Mouse (Mus musculus) midbrain, embryonic 14.5 days (tissue): Measurements from ENCODE around the gene Cd6. TPM values are rescaled to one million over a fixed set of nuclear protein-coding genes. Genes with fewer than 3 reads are reported as not detected.

Experiments used
- ATAC-seq: fragments of 200-750 bp; cut with Nextera tagmentation; 2 replicates; pipeline ENCODE4 v1.8.0; 2017; ENCODE audit warnings: moderate number of reproducible peaks, moderate library complexity; ENCODE audit not compliant: low FRiP score, low TSS enrichment
- DNase-seq: peaks from one replicate; pipeline ENCODE4 v3.0.0-alpha.2; 2015
- H3K27ac ChIP-seq: fragments of 300-500 bp; sonication (generic); replicated peaks from 2 replicates; pipeline ENCODE4 v1.5.1; 2014; ENCODE audit warnings: mild to moderate bottlenecking, low read depth, low read length, moderate library complexity
- H3K27me3 ChIP-seq: fragments of 300-500 bp; sonication (generic); 2 replicates; pipeline ENCODE4 v1.6.1; 2014; ENCODE audit warnings: low read length, control low read depth, mixed read lengths; ENCODE audit not compliant: control insufficient read depth, insufficient read depth
- H3K36me3 ChIP-seq: fragments of 300-500 bp; sonication (generic); 2 replicates; pipeline ENCODE4 v1.6.1; 2014; ENCODE audit warnings: low read length, control low read depth; ENCODE audit not compliant: control insufficient read depth, insufficient read depth
- H3K4me1 ChIP-seq: fragments of 300-500 bp; sonication (generic); 2 replicates; pipeline ENCODE4 v1.6.1; 2014; ENCODE audit warnings: mild to moderate bottlenecking, antibody characterized with exemption, low read length, control low read depth; ENCODE audit not compliant: control insufficient read depth, insufficient read depth
- H3K4me2 ChIP-seq: fragments of 300-500 bp; sonication (generic); 2 replicates; pipeline ENCODE4 v1.6.1; 2014; ENCODE audit warnings: mild to moderate bottlenecking, low read length, moderate library complexity
- H3K4me3 ChIP-seq: fragments of 300-500 bp; sonication (generic); replicated peaks from 2 replicates; pipeline ENCODE4 v1.5.1; 2014; ENCODE audit warnings: low read depth, low read length
- H3K9ac ChIP-seq: fragments of 300-500 bp; sonication (generic); replicated peaks from 2 replicates; pipeline ENCODE4 v1.6.1; 2014; ENCODE audit warnings: mild to moderate bottlenecking, low read length, moderate library complexity
- H3K9me3 ChIP-seq: fragments of 300-500 bp; sonication (generic); 2 replicates; pipeline ENCODE4 v1.6.1; 2016; ENCODE audit warnings: low read length, control low read depth, mixed read lengths; ENCODE audit not compliant: control insufficient read depth
- WGBS: fragments of 180-500 bp; shearing (Covaris S2); extraction: QIAGEN DNeasy Blood & Tissue Kit; methylation state at CpG from one replicate; pipeline ENCODE4 v1.1.7; 2014; 5-methylcytosine and 5-hydroxymethylcytosine counted together
- polyA plus RNA-seq: library from polyadenylated mRNA; unstranded; fragments of >200 nt; fragmentation: Nextera tagmentation; extraction: Ambion mirVana; gene quantifications from 2 replicates; pipeline ENCODE4 v1.2.1, GENCODE M21; 2014

Cd6 gene
- polyA plus RNA-seq, 1 experiment from 2014 or later, result not detected

GRCm38 (mm10) chr19:10810176-10810492, 19.7 kb downstream of the Cd6 start:
- H3K27ac ChIP-seq, result peak overlapping the region; percentile 10; the same call in 1 of the 2 replicates
- H3K36me3 ChIP-seq, result no peaks in the 10 kb centered on the region
- DNase-seq, result no peak
- H3K9me3 ChIP-seq, result no peaks in the 10 kb centered on the region
- H3K9ac ChIP-seq, result no peak overlapping the region
- no peak for ATAC-seq
- 59% methylated on average over 4 of the region's 4 CpGs for WGBS
- H3K27me3 ChIP-seq, result no peaks in the 10 kb centered on the region
- H3K4me1 ChIP-seq, result peaks cover 3% of the 10 kb centered on the region; the same call in 1 of the 2 replicates
- no peak overlapping the region for H3K4me2 ChIP-seq
- no peak overlapping the region for H3K4me3 ChIP-seq

DNA sequence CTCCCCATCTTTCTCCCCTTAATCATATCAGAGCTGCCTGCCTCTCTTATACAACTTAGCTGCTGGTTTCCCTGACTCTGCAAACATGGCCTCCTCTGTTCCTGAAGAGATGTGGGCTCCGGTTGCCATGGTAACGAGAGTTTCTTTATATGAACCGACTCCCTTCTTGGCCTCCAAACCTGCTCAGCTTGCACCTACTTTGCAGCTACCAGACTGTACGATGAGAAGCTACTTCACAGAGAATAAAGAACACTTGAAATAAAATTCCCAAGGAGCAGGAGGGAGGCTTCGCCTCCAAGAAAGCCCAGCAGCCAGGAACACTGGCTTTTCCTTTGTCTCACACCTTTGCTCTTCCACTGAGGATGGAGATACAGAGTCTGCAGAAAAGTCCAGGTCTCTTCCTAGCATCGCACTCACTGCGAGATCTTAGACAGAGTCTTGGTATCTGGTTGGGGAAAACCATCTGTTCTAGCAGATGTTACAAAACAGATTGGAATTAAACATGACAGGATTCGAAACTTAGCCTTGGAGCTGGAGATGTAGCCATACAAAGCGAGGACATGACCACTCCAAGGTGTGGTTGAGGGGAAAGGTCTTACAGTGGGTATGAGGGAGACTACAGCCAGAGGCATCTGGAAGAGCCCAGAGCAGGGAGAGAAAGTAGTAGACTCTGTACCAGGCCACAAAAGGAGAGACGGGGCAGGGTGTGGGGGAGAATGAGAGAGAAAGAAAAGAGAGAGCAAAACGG, 20.3 kb downstream of the Cd6 start:
- Histone ChIP-seq H3K27ac (peak overlapping the region; percentile 26; the same call in 1 of the 2 replicates), H3K36me3 (no peaks in the 10 kb centered on the region), H3K9ac (no peak overlapping the region), H3K4me2 (no peak overlapping the region), H3K27me3 (no peaks in the 10 kb centered on the region), H3K4me1 (peaks cover 3% of the 10 kb centered on the region; the same call in 1 of the 2 replicates), H3K9me3 (no peaks in the 10 kb centered on the region), H3K4me3 (no peak overlapping the region)
- DNase-seq (peak; percentile 84), ATAC-seq (peak; percentile 20; the same call in 1 of the 2 replicates)
- 74% methylated on average over 11 of the region's 11 CpGs for WGBS

GRCm38 (mm10) chr19:10808524-10809233, 21.2 kb downstream of the Cd6 start:
- ATAC-seq, result no peak
- no peaks in the 10 kb centered on the region for H3K27me3 ChIP-seq
- H3K36me3 ChIP-seq, result no peaks in the 10 kb centered on the region
- H3K4me1 ChIP-seq, result peaks cover 3% of the 10 kb centered on the region; the same call in 1 of the 2 replicates
- H3K9me3 ChIP-seq, result no peaks in the 10 kb centered on the region
- DNase-seq, result no peak
- H3K4me3 ChIP-seq, result no peak overlapping the region
- H3K27ac ChIP-seq, result 0 out of 2 replicates have a peak overlapping the region, but pooled peaks have one; percentile 26
- H3K4me2 ChIP-seq, result no peak overlapping the region
- H3K9ac ChIP-seq, result no peak overlapping the region
- WGBS, result 92% methylated on average over 12 of the region's 12 CpGs

DNA sequence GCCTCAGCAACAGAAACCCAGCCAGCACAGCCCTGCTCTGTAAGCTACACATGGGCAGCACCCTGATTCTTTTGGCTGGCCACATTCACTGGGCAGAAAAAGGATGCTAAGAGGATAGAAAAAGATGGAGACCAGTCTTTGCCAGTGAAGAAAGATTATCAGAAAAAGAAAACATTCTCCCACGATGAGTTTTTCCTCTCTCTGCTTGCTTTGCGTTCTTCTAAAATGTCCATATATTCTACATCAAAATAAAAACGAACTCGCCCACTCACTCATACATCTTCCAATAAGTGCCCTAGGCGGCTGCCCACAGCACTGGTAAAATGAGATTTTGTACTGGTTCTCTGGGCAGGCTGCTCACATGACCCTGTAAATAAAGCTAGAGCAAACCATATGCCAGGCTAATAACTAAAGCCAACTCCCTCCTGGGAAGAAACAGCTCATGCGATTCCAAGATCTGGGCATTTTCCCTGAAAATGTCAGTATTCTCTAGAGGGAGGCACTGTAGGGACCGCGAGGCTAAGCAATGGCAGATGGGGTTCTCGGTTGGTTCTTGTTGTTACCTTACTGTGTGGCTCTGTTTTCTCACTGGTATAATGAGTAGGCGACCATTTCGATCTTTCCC, 24.1 kb downstream of the Cd6 start:
- Histone ChIP-seq H3K4me1 (peaks cover 3% of the 10 kb centered on the region; the same call in 1 of the 2 replicates), H3K9me3 (no peaks in the 10 kb centered on the region), H3K4me3 (no peak overlapping the region), H3K27ac (no peak overlapping the region), H3K4me2 (no peak overlapping the region), H3K36me3 (no peaks in the 10 kb centered on the region), H3K27me3 (no peaks in the 10 kb centered on the region), H3K9ac (no peak overlapping the region)
- WGBS, result 82% methylated on average over 11 of the region's 11 CpGs
- DNase-seq (no peak), ATAC-seq (no peak)

DNA sequence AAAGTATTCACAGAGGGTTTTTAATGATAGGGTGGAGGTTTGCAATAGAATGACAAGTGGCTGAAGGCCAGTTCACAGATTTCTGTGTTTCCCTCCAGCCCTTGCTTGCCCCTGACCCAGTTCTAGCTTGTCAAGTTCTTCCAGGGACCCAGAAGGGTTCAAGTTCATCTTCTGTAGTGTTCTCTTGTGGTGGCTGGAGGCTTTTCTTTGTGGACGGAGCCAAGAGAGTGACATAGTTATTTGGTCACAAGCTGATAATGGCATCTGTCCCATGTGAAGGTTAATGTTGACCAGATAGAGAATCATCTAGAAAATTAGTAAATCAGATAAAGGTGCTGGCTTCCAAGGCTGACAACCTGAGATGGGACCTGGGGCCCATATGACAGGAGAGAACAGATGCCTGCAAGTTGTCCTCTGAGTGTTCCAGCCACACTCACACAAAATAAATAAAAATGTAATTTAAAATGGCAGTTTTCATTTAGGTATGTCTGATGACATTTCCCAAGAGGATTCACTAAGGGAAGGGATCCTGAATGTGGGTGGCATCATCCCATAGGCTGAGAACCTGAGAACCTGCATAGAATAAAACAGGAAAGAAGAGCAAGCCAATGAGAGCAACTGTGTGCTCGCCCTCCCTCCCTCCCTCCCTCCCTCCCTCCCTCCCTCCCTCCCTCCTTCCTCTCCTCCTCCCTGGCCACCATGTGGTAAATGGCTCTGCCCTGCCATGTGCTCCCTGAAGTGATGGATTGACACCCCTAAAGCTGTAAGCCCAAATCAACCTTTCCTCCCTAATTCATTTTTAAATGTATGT, 24.8 kb downstream of the Cd6 start:
- H3K27ac ChIP-seq, result no peak overlapping the region
- ATAC-seq, result no peak
- no peak for DNase-seq
- H3K9me3 ChIP-seq, result no peaks in the 10 kb centered on the region
- H3K4me1 ChIP-seq, result peaks cover 3% of the 10 kb centered on the region; the same call in 1 of the 2 replicates
- no peaks in the 10 kb centered on the region for H3K27me3 ChIP-seq
- no peaks in the 10 kb centered on the region for H3K36me3 ChIP-seq
- H3K4me3 ChIP-seq, result no peak overlapping the region
- H3K9ac ChIP-seq, result no peak overlapping the region
- 89% methylated on average over 2 of the region's 2 CpGs for WGBS
- H3K4me2 ChIP-seq, result no peak overlapping the region

GRCm38 (mm10) chr19:10803751-10804150, 26.1 kb downstream of the Cd6 start:
- Histone ChIP-seq H3K36me3 (no peaks in the 10 kb centered on the region), H3K4me1 (no peaks in the 10 kb centered on the region), H3K4me2 (no peak overlapping the region), H3K9ac (no peak overlapping the region), H3K27ac (no peak overlapping the region), H3K27me3 (no peaks in the 10 kb centered on the region), H3K9me3 (no peaks in the 10 kb centered on the region), H3K4me3 (no peak overlapping the region)
- DNase-seq (no peak), ATAC-seq (no peak)
- WGBS, result 81% methylated on average over 5 of the region's 5 CpGs

- Histone ChIP-seq H3K27ac (no peak overlapping the region), H3K4me1 (no peaks in the 10 kb centered on the region), H3K36me3 (no peaks in the 10 kb centered on the region), H3K9me3 (no peaks in the 10 kb centered on the region), H3K4me2 (no peak overlapping the region), H3K27me3 (no peaks in the 10 kb centered on the region), H3K4me3 (no peak overlapping the region), H3K9ac (no peak overlapping the region)
- no peak for ATAC-seq
- WGBS, result 90% methylated on average over 6 of the region's 6 CpGs
- no peak for DNase-seq
These were observed 28.0 kb downstream of the Cd6 start for GRCm38 (mm10) chr19:10801906-10802305.

DNA sequence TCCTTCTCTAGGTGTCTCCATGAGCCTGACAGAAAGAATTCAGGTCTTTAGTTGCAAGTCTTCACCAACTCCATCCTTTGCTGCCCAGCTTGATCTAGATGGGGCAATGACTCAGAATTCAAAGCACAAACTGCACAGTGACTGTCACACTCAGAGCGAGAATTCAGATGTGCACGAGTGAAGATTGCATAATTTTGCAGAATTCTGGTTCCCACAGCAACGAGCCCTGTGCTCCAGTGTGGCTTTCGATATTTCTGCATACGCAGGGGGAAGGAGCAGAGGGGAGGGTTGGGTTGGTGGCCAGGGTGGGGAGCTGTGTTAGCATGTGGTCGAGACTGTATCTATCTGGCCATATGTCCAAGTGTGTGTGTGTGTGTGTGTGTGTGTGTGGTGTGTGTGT, 28.8 kb downstream of the Cd6 start:
- no peaks in the 10 kb centered on the region for H3K9me3 ChIP-seq
- H3K27me3 ChIP-seq, result no peaks in the 10 kb centered on the region
- DNase-seq, result peak; percentile 42
- no peak for ATAC-seq
- no peak overlapping the region for H3K27ac ChIP-seq
- H3K4me2 ChIP-seq, result no peak overlapping the region
- no peak overlapping the region for H3K9ac ChIP-seq
- no peaks in the 10 kb centered on the region for H3K36me3 ChIP-seq
- 53% methylated on average over 6 of the region's 6 CpGs for WGBS
- H3K4me1 ChIP-seq, result no peaks in the 10 kb centered on the region
- H3K4me3 ChIP-seq, result no peak overlapping the region
